Mouse (Mus musculus) sigmoid colon, adult 10 weeks (tissue): ENCODE results near the gene Maoa. TPM values are rescaled to one million over a fixed set of nuclear protein-coding genes. Genes with fewer than 3 reads are reported as not detected.

ENCODE experiments used
- polyA plus RNA-seq: library from polyadenylated mRNA; stranded (reverse); fragments of 350-450 nt; fragmentation: Illumina TruSeq; extraction: RNeasy Lipid Tissue Mini Kit (QIAGEN cat#74804); gene quantifications from one replicate; pipeline ENCODE4 v1.2.3, GENCODE M21; 2014; ENCODE audit warnings: low read depth, low replicate concordance

The Maoa gene
- polyA plus RNA-seq: 733 TPM

DNA sequence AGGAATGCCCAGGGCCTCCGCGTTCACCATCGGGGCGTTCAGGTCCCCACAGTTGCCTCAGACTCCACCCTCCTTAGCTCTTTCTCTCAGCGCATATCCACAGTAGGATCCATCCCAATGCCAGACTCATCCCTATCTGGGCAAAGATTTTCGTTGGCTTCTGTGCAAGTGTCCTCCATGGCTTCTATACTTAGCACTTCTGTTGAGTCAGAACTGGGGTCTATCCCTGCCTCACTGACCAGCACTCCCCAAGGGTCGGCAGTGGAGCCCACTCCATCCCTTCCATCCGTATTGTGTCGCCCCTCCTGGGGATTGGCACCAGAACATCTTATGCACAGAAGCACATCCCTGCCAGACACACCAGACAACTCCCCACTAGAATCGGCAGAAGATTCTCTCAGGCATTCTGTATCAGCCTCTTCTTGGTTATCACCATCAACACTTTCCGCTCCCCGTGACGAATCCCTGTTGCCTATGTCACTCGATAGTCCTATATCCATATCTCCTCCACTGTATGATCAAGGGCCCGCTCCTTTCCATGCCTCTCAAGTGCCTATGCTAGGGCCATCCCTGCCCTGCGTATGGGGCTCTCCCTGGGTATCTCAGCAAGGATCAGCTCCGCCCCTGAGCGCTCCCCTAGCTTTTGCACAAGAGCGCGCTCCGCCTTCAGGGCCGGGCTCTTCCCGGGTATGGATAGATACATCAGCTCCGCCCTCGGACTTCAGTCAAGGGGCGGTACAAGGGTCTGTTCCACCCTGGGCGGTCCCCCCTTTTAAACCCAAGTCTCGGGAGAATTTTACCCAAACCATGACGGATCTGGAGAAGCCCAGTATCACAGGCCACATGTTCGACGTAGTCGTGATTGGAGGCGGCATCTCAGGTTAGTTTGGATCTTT, at the start of gene Maoa:
Gene Maoa (plus strand): TSS at position 665 of the 896 bp plus-strand sequence.

Other genes with a start within 250 kb of the Maoa start
- not detected for gene Cypt1, start 96.8 kb upstream of the Maoa start, polyA plus RNA-seq
- gene Maob, start 197.7 kb downstream of the Maoa start, polyA plus RNA-seq: 75.0 TPM